Mouse (Mus musculus) heart, adult 2 months (tissue): ENCODE measurements around the gene Ptpre. TPM values are rescaled to one million over a fixed set of nuclear protein-coding genes. Genes with fewer than 3 reads are reported as not detected.

Experiments
- DNase-seq, 2 experiments: peaks; one replicate each; pipeline ENCODE4 v3.0.0; 2021
- H3K27ac ChIP-seq: fragments of 200-600 bp; 2 replicates; pipeline ENCODE4 v1.8.1; 2022
- H3K27me3 ChIP-seq: fragments of 200-500 bp; 2 replicates; pipeline ENCODE4 v1.6.1; 2012; ENCODE audit warnings: mild to moderate bottlenecking, low read length, inconsistent platforms, mixed read lengths; ENCODE audit not compliant: control insufficient read depth, insufficient read depth
- H3K36me3 ChIP-seq: fragments of 200-500 bp; 2 replicates; pipeline ENCODE4 v1.6.1; 2012; ENCODE audit warnings: low read length, inconsistent platforms; ENCODE audit not compliant: control insufficient read depth, insufficient read depth
- H3K4me1 ChIP-seq: fragments of 200-500 bp; 2 replicates; pipeline ENCODE4 v1.6.1; 2011; ENCODE audit warnings: low read length; ENCODE audit not compliant: control insufficient read depth, insufficient read depth
- H3K4me3 ChIP-seq: fragments of 200-600 bp; 2 replicates; pipeline ENCODE4 v1.8.1; 2022
- H3K79me2 ChIP-seq: fragments of 200-500 bp; replicated peaks from 2 replicates; pipeline ENCODE4 v1.6.1; 2012; ENCODE audit warnings: mild to moderate bottlenecking, inconsistent platforms, low read length, moderate library complexity, mixed read lengths; ENCODE audit not compliant: control insufficient read depth, insufficient read depth
- H3K9ac ChIP-seq: fragments of 200-500 bp; 2 replicates; pipeline ENCODE4 v1.6.1; 2012; ENCODE audit warnings: low read depth, mild to moderate bottlenecking, control low read depth, inconsistent platforms, low read length, mixed read lengths
- CTCF ChIP-seq: fragments of 200-600 bp; IDR thresholded peaks from 2 replicates; pipeline ENCODE4 v1.8.1; 2022; ENCODE audit warnings: antibody characterized with exemption, mild to moderate bottlenecking, moderate library complexity
- EP300 ChIP-seq: fragments of 200-500 bp; IDR thresholded peaks from 2 replicates; pipeline ENCODE4 v1.6.1; 2011; ENCODE audit warnings: low read depth, low read length, control low read depth; ENCODE audit not compliant: insufficient read depth
- POLR2A ChIP-seq: fragments of 200-500 bp; IDR thresholded peaks from 2 replicates; pipeline ENCODE4 v1.6.1; 2011; ENCODE audit warnings: mild to moderate bottlenecking, low read depth, low read length, control low read depth; ENCODE audit not compliant: insufficient read depth
- WGBS: fragments of 180-500 bp; shearing (Covaris S2); methylation state at CpG from one replicate; pipeline ENCODE4 v1.1.7; 2018; 5-methylcytosine and 5-hydroxymethylcytosine counted together
- intact Hi-C: fragments of 180-260 bp; cut with DNase I; formaldehyde crosslinking; loops from one replicate; pipeline ENCODE4 v1.15.1; 2025
- polyA plus RNA-seq: library from polyadenylated mRNA; depleted of rRNA; stranded (reverse); fragments of >200 nt; gene quantifications from 2 replicates; pipeline ENCODE4 v1.2.3, GENCODE M21; 2012
- total RNA-seq, 2 experiments: library from RNA; stranded (reverse); gene quantifications; 2 replicates each; pipeline ENCODE4 v1.2.3; 2021

The Ptpre gene
- total and polyA plus RNA-seq, 3 experiments = 2.8 to 4.1 (median 3.1) TPM

DNA sequence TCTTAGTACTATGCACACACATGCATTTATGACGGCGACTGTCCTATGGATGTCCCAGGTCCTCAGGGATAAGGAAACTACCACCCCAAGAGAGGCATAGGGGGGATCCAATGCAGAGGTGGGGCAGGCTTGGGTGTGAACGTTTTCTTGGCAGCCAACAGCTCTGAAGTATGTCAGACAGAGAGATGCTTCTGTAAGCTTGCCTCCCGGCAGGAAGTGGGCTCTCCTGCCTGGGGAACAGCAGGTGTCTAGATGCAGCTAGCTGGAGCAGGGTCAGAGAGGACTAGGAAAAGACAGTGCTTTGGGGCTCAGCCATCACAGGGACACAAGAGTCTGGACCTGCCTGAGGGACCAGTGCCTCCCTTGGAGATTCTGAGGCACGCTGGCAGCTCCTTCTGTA lies 9.2 kb downstream of the Ptpre start:
- H3K9ac ChIP-seq = no peak overlapping the region
- 58% methylated on average over 5 of the region's 5 CpGs for whole genome bisulfite sequencing

DNA sequence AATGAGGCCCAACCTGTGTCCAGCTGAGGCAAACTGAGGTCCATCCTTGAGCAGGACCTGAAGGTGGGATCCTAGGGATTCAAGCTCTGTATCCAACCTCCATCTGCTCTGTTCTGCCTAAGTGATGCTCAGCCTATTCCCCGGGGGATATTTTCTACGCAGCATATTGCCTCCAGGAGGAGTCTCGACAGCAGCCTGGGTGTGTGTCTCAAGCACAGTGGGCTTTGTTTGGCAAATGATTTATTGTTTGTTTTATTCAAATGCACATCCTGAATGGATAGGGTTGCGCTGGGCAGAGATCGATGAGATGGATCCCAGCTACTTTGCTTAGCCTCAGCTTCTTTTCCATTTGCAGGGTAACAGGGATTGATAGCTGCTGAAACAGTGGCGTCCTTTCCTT lies 11.2 kb downstream of the Ptpre start:
- 77% methylated on average over 6 of the region's 6 CpGs for WGBS
- no peak overlapping the region for H3K4me3 ChIP-seq
- DNase-seq = no peak
- H3K27ac ChIP-seq = no peak overlapping the region
- no peak overlapping the region for H3K9ac ChIP-seq
- intact Hi-C loops = no loop called here
- H3K4me1 ChIP-seq = peaks cover 3% of the 10 kb centered on the region
- H3K79me2 ChIP-seq = no peaks in the 10 kb centered on the region
- H3K27me3 ChIP-seq = no peaks in the 10 kb centered on the region
- TF ChIP-seq POLR2A (no peak), EP300 (no peak), CTCF (no peak)
- no peaks in the 10 kb centered on the region for H3K36me3 ChIP-seq

More for the DNA sequence above, 9.2 kb downstream of the Ptpre start:
- DNase-seq = no peak
- Histone ChIP-seq H3K27ac (no peak overlapping the region), H3K27me3 (no peaks in the 10 kb centered on the region), H3K4me1 (no peaks in the 10 kb centered on the region; the same call in 1 of the 2 replicates), H3K36me3 (no peaks in the 10 kb centered on the region), H3K79me2 (no peaks in the 10 kb centered on the region), H3K4me3 (no peak overlapping the region)
- intact Hi-C loops = no loop called here
- TF ChIP-seq EP300 (no peak), POLR2A (no peak), CTCF (no peak)

DNA sequence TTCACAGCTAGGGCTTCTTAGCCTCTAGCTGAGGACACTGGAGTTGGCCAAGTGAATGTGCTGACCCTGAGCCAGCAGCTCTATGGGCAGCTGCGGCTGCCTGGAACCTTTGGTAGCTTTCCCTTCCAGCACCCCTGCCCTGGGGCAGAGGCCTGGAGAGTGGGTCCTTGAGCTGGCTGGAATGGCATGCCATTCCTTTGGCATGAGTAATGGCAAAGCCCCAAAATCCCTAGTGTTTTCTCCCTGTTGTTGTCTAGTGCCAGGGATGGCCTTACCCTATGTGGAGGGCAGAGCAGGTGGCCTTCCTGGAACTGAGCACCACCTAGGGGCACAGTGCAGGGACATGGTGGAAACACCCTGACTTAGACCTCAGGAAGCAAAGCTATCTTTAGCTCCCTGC lies 14.3 kb downstream of the Ptpre start:
- Histone ChIP-seq H3K4me1 (peaks cover 3% of the 10 kb centered on the region), H3K27ac (peak overlapping the region; percentile 38; the same call in 1 of the 2 replicates), H3K79me2 (no peaks in the 10 kb centered on the region), H3K27me3 (no peaks in the 10 kb centered on the region), H3K4me3 (no peak overlapping the region), H3K36me3 (no peaks in the 10 kb centered on the region), H3K9ac (no peak overlapping the region)
- TF ChIP-seq CTCF (peak; percentile 23; the same call in 1 of the 2 replicates), POLR2A (no peak), EP300 (0 out of 2 replicates have a peak, but pooled peaks have one; percentile 31)
- peak; percentile 40 to 66 for DNase-seq
- intact Hi-C loops = no loop called here
- WGBS = 64% methylated on average over 1 of the region's 1 CpGs

DNA sequence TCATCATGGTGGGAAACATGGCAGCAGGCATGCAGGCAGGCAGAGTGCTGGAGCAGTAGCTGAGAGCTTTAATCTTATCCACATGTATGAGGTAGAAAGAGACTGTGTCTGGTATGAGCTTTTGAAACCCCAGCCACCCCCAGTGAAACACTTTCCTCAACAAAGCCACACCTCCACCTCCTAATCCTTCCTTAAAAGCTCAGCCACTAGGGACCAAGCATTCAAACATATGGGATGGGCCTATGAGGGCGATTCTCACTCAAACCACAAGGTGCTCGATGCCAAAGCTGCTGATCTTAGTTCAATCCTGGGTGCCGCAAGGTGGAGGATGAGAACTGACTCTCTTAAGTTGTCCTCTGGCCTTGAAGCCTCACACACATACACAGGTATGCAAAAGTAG lies 16.3 kb downstream of the Ptpre start:
- peaks cover 3% of the 10 kb centered on the region for H3K4me1 ChIP-seq
- H3K9ac ChIP-seq = no peak overlapping the region
- no peaks in the 10 kb centered on the region for H3K27me3 ChIP-seq
- no peaks in the 10 kb centered on the region for H3K79me2 ChIP-seq
- H3K4me3 ChIP-seq = no peak overlapping the region
- intact Hi-C loops = loop anchor here (2.0 kb wide), 1 partner anchor 13 kb away; no protein-coding TSS in a partner anchor
- DNase-seq = no peak
- H3K27ac ChIP-seq = no peak overlapping the region
- no peak for TF ChIP-seq EP300
- no peak for TF ChIP-seq POLR2A
- TF ChIP-seq CTCF = no peak
- no peaks in the 10 kb centered on the region for H3K36me3 ChIP-seq
- 82% methylated on average over 3 of the region's 3 CpGs for WGBS

DNA sequence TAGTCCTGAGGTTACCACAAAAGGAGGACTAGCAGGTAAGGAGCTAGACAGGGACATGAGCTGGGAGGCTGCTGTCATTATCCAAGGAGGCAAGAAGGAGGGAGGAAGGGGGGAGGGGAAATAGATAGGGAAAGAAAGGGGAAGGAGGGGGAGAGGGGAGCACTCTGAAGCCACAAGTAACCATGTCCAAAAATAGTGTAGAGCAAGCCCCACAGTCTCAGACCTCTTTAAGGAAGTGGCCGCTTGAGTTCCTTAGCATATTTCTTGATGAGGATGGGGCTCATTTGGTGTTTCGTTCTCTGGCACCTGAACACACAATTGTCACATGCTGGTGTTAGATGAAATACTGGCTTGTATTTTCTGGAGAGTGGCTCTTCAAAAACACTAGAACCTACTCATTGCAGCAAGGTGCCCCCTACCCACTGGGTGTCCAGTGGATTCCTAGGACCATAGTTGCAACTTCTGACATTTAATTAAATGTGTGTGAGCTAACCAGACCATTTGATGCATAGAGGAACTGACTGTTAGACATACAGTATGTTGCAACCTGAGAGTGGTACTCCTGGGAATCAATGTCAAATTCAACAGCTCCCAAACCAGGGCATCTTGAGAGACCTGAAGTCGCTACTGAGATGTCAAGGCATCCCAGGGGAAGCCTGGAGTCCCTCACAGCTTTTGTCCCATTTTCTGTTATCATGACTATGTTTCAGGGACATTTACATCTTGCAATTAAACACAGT lies 19.6 kb downstream of the Ptpre start:
- no peak overlapping the region for H3K27ac ChIP-seq
- WGBS = 70% methylated on average over 3 of the region's 3 CpGs
- TF ChIP-seq CTCF (no peak), POLR2A (no peak), EP300 (no peak)
- H3K9ac ChIP-seq = no peak overlapping the region
- H3K27me3 ChIP-seq = no peaks in the 10 kb centered on the region
- no peaks in the 10 kb centered on the region for H3K79me2 ChIP-seq
- no peak for DNase-seq
- intact Hi-C loops = no loop called here
- no peaks in the 10 kb centered on the region for H3K36me3 ChIP-seq
- peaks cover 3% of the 10 kb centered on the region for H3K4me1 ChIP-seq
- no peak overlapping the region for H3K4me3 ChIP-seq

DNA sequence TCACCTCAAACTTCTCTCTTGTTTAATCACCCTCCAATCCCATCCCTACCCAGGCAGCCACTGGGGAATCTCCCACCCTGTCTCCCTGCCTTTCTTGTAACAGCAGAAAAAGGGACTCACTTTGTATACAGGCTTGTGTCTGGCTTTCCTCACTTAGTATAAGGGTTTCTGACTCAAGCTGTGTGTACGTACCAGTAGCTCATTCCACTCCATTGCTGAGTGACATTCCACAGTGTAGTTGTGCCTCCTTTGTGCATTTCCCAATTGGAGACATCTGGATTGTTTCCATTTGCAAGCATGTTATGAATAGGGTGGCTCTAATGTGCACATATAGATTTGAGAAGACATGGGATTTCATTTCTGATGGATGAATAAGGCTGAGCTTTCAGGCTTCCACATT lies 23.0 kb downstream of the Ptpre start:
- 84% methylated on average over 1 of the region's 1 CpGs for WGBS
- intact Hi-C loops = no loop called here
- Histone ChIP-seq H3K9ac (no peak overlapping the region), H3K27me3 (no peaks in the 10 kb centered on the region), H3K4me3 (no peak overlapping the region), H3K4me1 (no peaks in the 10 kb centered on the region; the same call in 1 of the 2 replicates), H3K27ac (no peak overlapping the region), H3K36me3 (no peaks in the 10 kb centered on the region), H3K79me2 (no peaks in the 10 kb centered on the region)
- TF ChIP-seq CTCF (no peak), EP300 (no peak), POLR2A (no peak)
- no peak for DNase-seq
